Mouse (Mus musculus) heart, embryonic 14.5 days (tissue): ENCODE measurements around the gene Myh7b. TPM values are rescaled to one million over a fixed set of nuclear protein-coding genes. Genes with fewer than 3 reads are reported as not detected.

Experiments used
- ATAC-seq: fragments of 200-750 bp; cut with Nextera tagmentation; 2 replicates; pipeline ENCODE4 v1.8.0; 2017; ENCODE audit warnings: low read depth, moderate TSS enrichment; ENCODE audit not compliant: insufficient number of reproducible peaks, insufficient read depth, low FRiP score
- H3K27ac ChIP-seq, 2 experiments: fragments of 200-500 bp in 1 of 2; fragments of 300-500 bp in 1 of 2; sonication (generic) in 1 of 2; replicated peaks in 1 of 2; 2 replicates each; pipeline ENCODE4 v1.5.1; 2012 to 2014; ENCODE audit warnings: low read depth in 2 of 2, low read length in 2 of 2, control low read depth in 1 of 2, mild to moderate bottlenecking in 1 of 2, mixed read lengths in 1 of 2; ENCODE audit not compliant: control insufficient read depth in 1 of 2, insufficient read depth in 1 of 2
- H3K27me3 ChIP-seq: fragments of 300-500 bp; sonication (generic); 2 replicates; pipeline ENCODE4 v1.6.1; 2014; ENCODE audit warnings: mild to moderate bottlenecking, low read length, control low read depth; ENCODE audit not compliant: control insufficient read depth, insufficient read depth
- H3K36me3 ChIP-seq: fragments of 300-500 bp; sonication (generic); 2 replicates; pipeline ENCODE4 v1.6.1; 2014; ENCODE audit warnings: mild to moderate bottlenecking, control low read depth, low read length, mixed read lengths; ENCODE audit not compliant: control insufficient read depth, insufficient read depth
- H3K4me1 ChIP-seq, 2 experiments: fragments of 200-500 bp in 1 of 2; fragments of 300-500 bp in 1 of 2; sonication (generic) in 1 of 2; 2 replicates each; pipeline ENCODE4 v1.6.1; 2012 to 2014; ENCODE audit warnings: low read length in 2 of 2, control low read depth in 1 of 2, mixed read lengths in 1 of 2; ENCODE audit not compliant: control insufficient read depth in 2 of 2, insufficient read depth in 2 of 2
- H3K4me2 ChIP-seq: fragments of 300-500 bp; sonication (generic); 2 replicates; pipeline ENCODE4 v1.6.1; 2014; ENCODE audit warnings: mild to moderate bottlenecking, low read length
- H3K4me3 ChIP-seq, 2 experiments: fragments of 200-500 bp in 1 of 2; fragments of 300-500 bp in 1 of 2; sonication (generic) in 1 of 2; 2 replicates each; pipeline ENCODE4 v1.5.1; 2012 to 2014; ENCODE audit warnings: low read length in 2 of 2, mild to moderate bottlenecking in 2 of 2, control low read depth in 1 of 2, low read depth in 1 of 2, moderate library complexity in 1 of 2; ENCODE audit not compliant: control insufficient read depth in 1 of 2, insufficient read depth in 1 of 2
- H3K9ac ChIP-seq: fragments of 300-500 bp; sonication (generic); 2 replicates; pipeline ENCODE4 v1.6.1; 2014; ENCODE audit warnings: mild to moderate bottlenecking, low read length
- H3K9me3 ChIP-seq: fragments of 300-500 bp; sonication (generic); 2 replicates; pipeline ENCODE4 v1.6.1; 2016; ENCODE audit warnings: low read length, control low read depth; ENCODE audit not compliant: control insufficient read depth
- WGBS: fragments of 180-500 bp; shearing (Covaris S2); extraction: QIAGEN DNeasy Blood & Tissue Kit; methylation state at CpG from one replicate; pipeline ENCODE4 v1.1.7; 2014; 5-methylcytosine and 5-hydroxymethylcytosine counted together
- polyA plus RNA-seq: library from polyadenylated mRNA; unstranded; fragments of >200 nt; fragmentation: Nextera tagmentation; extraction: Ambion mirVana; gene quantifications from 2 replicates; pipeline ENCODE4 v1.2.1, GENCODE M21; 2014

Gene Myh7b
- polyA plus RNA-seq, 1 experiment from 2014 or later: 27.3 TPM

DNA sequence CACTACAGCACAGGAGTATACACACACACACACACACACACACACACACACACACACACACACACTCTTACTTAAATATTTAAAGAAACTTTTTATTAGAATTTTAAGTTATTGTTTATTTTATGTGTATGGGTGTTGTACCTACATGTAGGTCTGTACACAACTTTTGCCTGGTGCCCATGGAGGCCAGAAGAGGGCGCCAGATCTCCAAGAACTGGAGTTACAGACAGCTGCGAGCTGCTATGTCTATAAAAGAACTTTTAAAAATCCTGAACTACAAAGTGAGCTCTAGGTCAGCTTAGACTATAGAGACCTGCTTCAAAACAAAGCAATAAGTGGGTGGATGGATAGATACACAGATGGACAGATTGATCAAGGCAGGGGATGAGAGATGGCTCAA is 62.5 kb downstream of the Myh7b start:
- no peaks in the 10 kb centered on the region for H3K27me3 ChIP-seq
- H3K36me3 ChIP-seq: peaks cover 34% of the 10 kb centered on the region
- H3K9ac ChIP-seq: no peak overlapping the region
- no peaks in the 10 kb centered on the region for H3K9me3 ChIP-seq
- no peak overlapping the region for H3K27ac ChIP-seq
- no peak for ATAC-seq
- H3K4me2 ChIP-seq: no peak overlapping the region
- H3K4me1 ChIP-seq: peaks cover 0 to 8% of the 10 kb centered on the region in 2 experiments; a peak in 1 of 4 replicates
- WGBS: 29% methylated on average over 2 of the region's 2 CpGs
- H3K4me3 ChIP-seq: no peak overlapping the region

DNA sequence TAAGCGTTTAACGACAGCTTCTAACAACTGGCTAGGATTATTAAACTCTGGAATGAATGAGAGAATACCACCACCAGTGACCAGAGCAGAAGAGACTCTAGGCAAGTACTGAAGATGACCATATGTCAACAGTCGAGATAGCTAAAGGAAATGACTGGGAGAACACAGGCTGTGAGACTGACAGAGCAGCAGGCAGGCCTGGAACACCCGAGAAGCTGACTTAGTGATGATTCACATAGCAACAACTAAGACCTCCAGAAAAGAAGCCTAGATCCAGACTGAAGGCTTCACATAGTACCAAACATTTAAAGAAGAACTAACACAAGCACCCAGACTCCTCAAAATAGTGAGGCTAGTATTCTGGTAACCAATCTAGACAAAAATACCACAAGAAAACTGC is 64.1 kb downstream of the Myh7b start:
- no peaks in the 10 kb centered on the region for H3K9me3 ChIP-seq
- no peak for ATAC-seq
- H3K27me3 ChIP-seq: no peaks in the 10 kb centered on the region
- H3K4me3 ChIP-seq: no peak overlapping the region
- no peak overlapping the region for H3K4me2 ChIP-seq
- WGBS: 54% methylated on average over 4 of the region's 4 CpGs
- no peak overlapping the region for H3K9ac ChIP-seq
- H3K4me1 ChIP-seq: peaks cover 0 to 8% of the 10 kb centered on the region in 2 experiments; a peak in 1 of 4 replicates
- H3K36me3 ChIP-seq: peaks cover 32% of the 10 kb centered on the region
- no peak overlapping the region for H3K27ac ChIP-seq

DNA sequence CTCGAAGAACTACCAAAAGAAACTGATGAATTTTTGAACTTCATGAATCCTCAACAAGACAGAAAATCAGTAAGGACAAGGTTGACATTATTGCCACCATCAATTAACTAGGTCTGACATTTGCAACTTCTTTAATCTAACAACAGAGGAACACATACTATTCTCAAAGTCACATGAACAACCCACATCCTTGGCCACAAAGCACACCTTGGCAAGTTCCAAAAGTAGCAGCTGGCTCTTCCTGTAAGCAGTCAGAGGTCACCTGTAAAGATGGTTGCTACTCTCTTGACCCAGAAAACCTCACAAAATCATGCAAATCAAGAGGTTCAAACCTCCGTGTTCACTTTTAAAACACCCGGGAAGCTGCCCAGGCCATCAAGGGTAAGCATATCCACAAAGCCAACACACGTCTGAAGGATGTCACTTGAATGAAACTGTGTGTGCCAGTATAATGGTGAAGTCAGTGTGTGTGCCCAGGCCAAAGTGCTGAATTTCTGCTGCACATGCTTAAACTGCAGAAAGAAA is 68.6 kb downstream of the Myh7b start:
- no peak overlapping the region for H3K27ac ChIP-seq
- no peak overlapping the region for H3K4me3 ChIP-seq
- peaks cover 3% of the 10 kb centered on the region for H3K36me3 ChIP-seq
- peaks cover 0 to 2% of the 10 kb centered on the region in 2 experiments; a peak in 1 of 4 replicates for H3K4me1 ChIP-seq
- no peak for ATAC-seq
- H3K9me3 ChIP-seq: no peaks in the 10 kb centered on the region
- WGBS: 93% methylated on average over 4 of the region's 4 CpGs
- H3K27me3 ChIP-seq: no peaks in the 10 kb centered on the region
- no peak overlapping the region for H3K9ac ChIP-seq
- no peak overlapping the region for H3K4me2 ChIP-seq

DNA sequence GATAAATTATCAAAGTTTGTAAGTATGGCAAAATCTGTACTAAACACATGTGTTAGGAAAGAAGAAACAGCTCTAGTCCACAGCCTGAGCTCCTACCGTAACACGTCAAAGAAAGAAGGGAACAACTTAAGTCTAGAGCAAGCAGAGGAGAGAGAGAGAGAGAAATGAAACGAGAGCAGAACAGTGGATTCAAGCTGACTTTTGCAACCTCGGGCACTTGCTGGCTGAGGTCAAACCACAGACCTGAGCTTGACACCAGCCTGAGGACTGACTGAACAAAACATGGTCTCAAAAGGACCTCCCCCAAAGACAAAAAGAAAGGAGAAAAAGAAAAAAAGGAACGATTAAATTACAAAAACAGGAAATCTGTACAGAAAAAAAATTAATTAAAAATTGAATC is 69.6 kb downstream of the Myh7b start:
- peaks cover 5% of the 10 kb centered on the region for H3K36me3 ChIP-seq
- H3K4me2 ChIP-seq: no peak overlapping the region
- H3K27me3 ChIP-seq: no peaks in the 10 kb centered on the region
- 77% methylated on average over 5 of the region's 5 CpGs for whole genome bisulfite sequencing
- no peak for ATAC-seq
- no peaks in the 10 kb centered on the region; a peak in 1 of 4 replicates for H3K4me1 ChIP-seq
- H3K27ac ChIP-seq: no peak overlapping the region
- H3K4me3 ChIP-seq: no peak overlapping the region
- H3K9ac ChIP-seq: no peak overlapping the region
- no peaks in the 10 kb centered on the region for H3K9me3 ChIP-seq

DNA sequence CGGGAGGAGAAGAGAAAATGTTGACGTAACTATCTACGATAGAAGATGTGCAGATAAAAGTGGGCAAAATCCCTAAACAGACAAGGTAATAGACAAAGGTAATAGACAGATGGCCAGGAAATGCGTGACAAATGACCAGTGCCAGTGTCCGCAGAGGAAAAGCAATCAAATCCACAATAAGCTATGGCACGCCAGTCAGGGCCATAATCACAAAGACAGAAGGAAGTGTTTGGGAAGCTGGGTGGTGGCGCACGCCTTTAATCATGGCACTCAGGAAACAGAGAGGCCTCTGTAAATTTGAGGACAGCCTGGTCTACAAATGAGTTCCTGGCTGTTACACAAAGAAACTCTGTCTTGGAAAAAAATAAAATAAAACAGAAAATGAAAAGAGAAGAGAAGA is 70.2 kb downstream of the Myh7b start:
- Histone ChIP-seq H3K27ac (no peak overlapping the region), H3K9me3 (no peaks in the 10 kb centered on the region), H3K4me3 (no peak overlapping the region), H3K9ac (no peak overlapping the region), H3K27me3 (no peaks in the 10 kb centered on the region), H3K36me3 (peaks cover 7% of the 10 kb centered on the region), H3K4me2 (no peak overlapping the region), H3K4me1 (no peaks in the 10 kb centered on the region; a peak in 1 of 4 replicates)
- WGBS: 70% methylated on average over 8 of the region's 8 CpGs
- ATAC-seq: no peak

DNA sequence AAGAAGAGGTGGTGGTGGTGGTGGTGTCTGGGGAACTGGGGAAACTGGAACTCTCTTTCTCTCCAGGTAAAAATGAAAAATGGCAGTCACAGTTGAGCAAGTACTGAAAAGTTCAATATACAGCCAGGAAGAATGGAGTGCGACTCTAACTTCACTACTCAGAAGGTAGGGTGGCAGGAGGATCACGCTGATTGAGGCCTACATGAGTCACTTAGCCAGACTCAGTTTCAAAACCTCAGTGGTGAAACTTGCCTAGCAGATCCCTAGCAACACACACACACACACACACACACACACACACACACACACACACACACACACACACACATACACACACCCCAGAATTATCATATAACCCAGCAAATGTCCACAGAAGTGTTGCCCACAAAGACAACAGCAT is 70.9 kb downstream of the Myh7b start:
- Histone ChIP-seq H3K4me2 (no peak overlapping the region), H3K9ac (no peak overlapping the region), H3K9me3 (no peaks in the 10 kb centered on the region), H3K4me3 (no peak overlapping the region), H3K4me1 (no peaks in the 10 kb centered on the region; a peak in 1 of 4 replicates), H3K27ac (no peak overlapping the region), H3K36me3 (peaks cover 7% of the 10 kb centered on the region), H3K27me3 (no peaks in the 10 kb centered on the region)
- no peak for ATAC-seq
- WGBS: 88% methylated on average over 2 of the region's 2 CpGs

DNA sequence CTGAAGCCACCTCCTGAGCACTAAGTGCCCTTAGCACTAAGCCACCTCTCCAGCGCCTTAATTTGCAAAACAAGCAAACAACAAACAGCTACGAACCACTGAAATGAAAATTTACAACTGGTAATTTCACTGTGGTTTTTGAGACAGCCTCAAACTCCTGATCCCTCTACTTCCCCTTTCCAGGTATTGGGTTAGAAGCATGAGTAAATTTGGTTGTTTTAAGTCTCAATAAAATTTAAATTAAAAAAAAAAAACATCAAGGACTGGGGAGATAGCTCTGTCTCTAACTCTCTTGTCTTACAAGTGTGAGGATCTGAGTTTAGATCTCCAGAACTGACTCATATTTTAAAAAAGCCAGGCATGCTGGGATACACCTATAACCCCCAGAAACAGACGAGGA is 72.1 kb downstream of the Myh7b start:
- no peak for ATAC-seq
- Histone ChIP-seq H3K9me3 (no peaks in the 10 kb centered on the region), H3K4me1 (no peaks in the 10 kb centered on the region; a peak in 1 of 4 replicates), H3K4me2 (no peak overlapping the region), H3K9ac (no peak overlapping the region), H3K27me3 (no peaks in the 10 kb centered on the region), H3K27ac (no peak overlapping the region), H3K36me3 (peaks cover 15% of the 10 kb centered on the region), H3K4me3 (no peak overlapping the region)
- 70% methylated on average over 3 of the region's 3 CpGs for WGBS

DNA sequence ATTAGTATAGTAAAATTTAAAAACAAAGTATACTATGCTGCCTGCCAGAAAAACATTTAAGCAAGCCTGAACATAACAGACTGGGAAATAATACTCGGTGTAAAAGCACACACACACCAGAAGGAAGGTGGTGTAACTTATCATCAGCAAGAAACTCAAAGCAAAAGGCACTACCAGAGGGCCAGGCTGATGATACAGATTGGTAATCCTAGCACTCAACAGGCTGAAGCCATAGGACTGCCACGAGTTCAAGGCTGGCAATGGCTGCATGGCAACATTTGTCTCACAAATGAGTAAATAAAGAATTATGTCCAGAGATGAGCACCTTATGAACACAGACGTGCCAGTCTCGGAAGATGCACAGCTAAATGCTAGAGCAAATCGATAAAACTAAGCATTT is 72.8 kb downstream of the Myh7b start:
- 92% methylated on average over 5 of the region's 5 CpGs for WGBS
- Histone ChIP-seq H3K4me2 (no peak overlapping the region), H3K36me3 (peaks cover 15% of the 10 kb centered on the region), H3K9me3 (no peaks in the 10 kb centered on the region), H3K27ac (no peak overlapping the region), H3K27me3 (no peaks in the 10 kb centered on the region), H3K4me3 (no peak overlapping the region), H3K9ac (no peak overlapping the region), H3K4me1 (no peaks in the 10 kb centered on the region; a peak in 1 of 4 replicates)
- no peak for ATAC-seq
